Mouse (Mus musculus): Measurements from ENCODE around the gene Trpv3.

Trpv3 gene

GRCm38 (mm10) chr11:73267267-73267666, at the start of gene Trpv3:
Trpv3 (plus strand) TSS chr11:73267388.
- Histone ChIP-seq H3K9me3 (ENCODE audit: low read length) (no peaks in the 10 kb centered on the region), H3K27me3 (ENCODE audit: insufficient read depth, low read length) (peaks cover 13% of the 10 kb centered on the region), H3K4me1 (replicated peaks; ENCODE audit: low read depth, low read length) (peaks cover 13% of the 10 kb centered on the region; the same call in 1 of the 2 replicates), H3K36me3 (ENCODE audit: insufficient read depth, low read length) (no peaks in the 10 kb centered on the region), H3K4me3 (replicated peaks; ENCODE audit: low read length) (no peak within 1 kb of the TSS)
- TF ChIP-seq POU5F1 (IDR thresholded peaks at IDR 0.05; ENCODE audit: borderline replicate concordance, low read length) (no peak), NANOG (IDR thresholded peaks at IDR 0.05; ENCODE audit: borderline replicate concordance, low read length) (no peak), CTCF (conservative IDR thresholded peaks at IDR 0.05; ENCODE audit: low read length) (no peak)

- Histone ChIP-seq H3K27me3 (ENCODE audit: insufficient read depth, low read length) (0 out of 2 replicates have a peak, but pooled peaks cover 2% of the 10 kb centered on the region), H3K4me3 (replicated peaks; ENCODE audit: low read length) (no peak overlapping the region), H3K9me3 (ENCODE audit: low read length) (no peaks in the 10 kb centered on the region), H3K36me3 (ENCODE audit: insufficient read depth, low read length) (no peaks in the 10 kb centered on the region), H3K4me1 (replicated peaks; ENCODE audit: low read depth, low read length) (peaks cover 7% of the 10 kb centered on the region)
- TF ChIP-seq CTCF (conservative IDR thresholded peaks at IDR 0.05; ENCODE audit: low read length) (peak; percentile 50), NANOG (IDR thresholded peaks at IDR 0.05; ENCODE audit: borderline replicate concordance, low read length) (no peak), POU5F1 (IDR thresholded peaks at IDR 0.05; ENCODE audit: borderline replicate concordance, low read length) (no peak)
Observed at GRCm38 (mm10) chr11:73219671-73220070, 47.5 kb upstream of the Trpv3 start.

GRCm38 (mm10) chr11:73220651-73221050, 46.5 kb upstream of the Trpv3 start:
- H3K27me3 ChIP-seq (ENCODE audit: insufficient read depth, low read length), result 0 out of 2 replicates have a peak, but pooled peaks cover 2% of the 10 kb centered on the region
- TF ChIP-seq POU5F1 (IDR thresholded peaks at IDR 0.05; ENCODE audit: borderline replicate concordance, low read length) (no peak), NANOG (IDR thresholded peaks at IDR 0.05; ENCODE audit: borderline replicate concordance, low read length) (no peak), CTCF (conservative IDR thresholded peaks at IDR 0.05; ENCODE audit: low read length) (no peak)
- H3K9me3 ChIP-seq (ENCODE audit: low read length), result no peaks in the 10 kb centered on the region
- H3K36me3 ChIP-seq (ENCODE audit: insufficient read depth, low read length), result no peaks in the 10 kb centered on the region
- H3K4me1 ChIP-seq (replicated peaks; ENCODE audit: low read depth, low read length), result peaks cover 7% of the 10 kb centered on the region
- no peak overlapping the region for H3K4me3 ChIP-seq (replicated peaks; ENCODE audit: low read length)

GRCm38 (mm10) chr11:73222846-73223245, 44.3 kb upstream of the Trpv3 start:
- TF ChIP-seq CTCF (conservative IDR thresholded peaks at IDR 0.05; ENCODE audit: low read length), result no peak
- no peak for TF ChIP-seq NANOG (IDR thresholded peaks at IDR 0.05; ENCODE audit: borderline replicate concordance, low read length)
- Histone ChIP-seq H3K27me3 (ENCODE audit: insufficient read depth, low read length) (peaks cover 9% of the 10 kb centered on the region; the same call in 1 of the 2 replicates), H3K4me1 (replicated peaks; ENCODE audit: low read depth, low read length) (peaks cover 7% of the 10 kb centered on the region), H3K4me3 (replicated peaks; ENCODE audit: low read length) (no peak overlapping the region), H3K36me3 (ENCODE audit: insufficient read depth, low read length) (no peaks in the 10 kb centered on the region), H3K9me3 (ENCODE audit: low read length) (no peaks in the 10 kb centered on the region)

GRCm38 (mm10) chr11:73223966-73224365, 43.2 kb upstream of the Trpv3 start:
- H3K9me3 ChIP-seq (ENCODE audit: low read length), result no peaks in the 10 kb centered on the region
- no peak overlapping the region for H3K4me3 ChIP-seq (replicated peaks; ENCODE audit: low read length)
- peaks cover 13% of the 10 kb centered on the region; the same call in 1 of the 2 replicates for H3K27me3 ChIP-seq (ENCODE audit: insufficient read depth, low read length)
- peak; percentile 13; the same call in 1 of the 2 replicates for TF ChIP-seq CTCF (conservative IDR thresholded peaks at IDR 0.05; ENCODE audit: low read length)
- no peak for TF ChIP-seq POU5F1 (IDR thresholded peaks at IDR 0.05; ENCODE audit: borderline replicate concordance, low read length)
- TF ChIP-seq NANOG (IDR thresholded peaks at IDR 0.05; ENCODE audit: borderline replicate concordance, low read length), result no peak
- no peaks in the 10 kb centered on the region for H3K36me3 ChIP-seq (ENCODE audit: insufficient read depth, low read length)
- H3K4me1 ChIP-seq (replicated peaks; ENCODE audit: low read depth, low read length), result peaks cover 7% of the 10 kb centered on the region

GRCm38 (mm10) chr11:73225856-73226255, 41.3 kb upstream of the Trpv3 start:
- no peak overlapping the region for H3K4me3 ChIP-seq (replicated peaks; ENCODE audit: low read length)
- H3K27me3 ChIP-seq (ENCODE audit: insufficient read depth, low read length), result peaks cover 13% of the 10 kb centered on the region; the same call in 1 of the 2 replicates
- no peaks in the 10 kb centered on the region for H3K36me3 ChIP-seq (ENCODE audit: insufficient read depth, low read length)
- H3K4me1 ChIP-seq (replicated peaks; ENCODE audit: low read depth, low read length), result peaks cover 7% of the 10 kb centered on the region
- H3K9me3 ChIP-seq (ENCODE audit: low read length), result no peaks in the 10 kb centered on the region
- TF ChIP-seq NANOG (IDR thresholded peaks at IDR 0.05; ENCODE audit: borderline replicate concordance, low read length) (no peak), POU5F1 (IDR thresholded peaks at IDR 0.05; ENCODE audit: borderline replicate concordance, low read length) (no peak), CTCF (conservative IDR thresholded peaks at IDR 0.05; ENCODE audit: low read length) (no peak)

- H3K27me3 ChIP-seq (ENCODE audit: insufficient read depth, low read length), result peaks cover 13% of the 10 kb centered on the region; the same call in 1 of the 2 replicates
- H3K9me3 ChIP-seq (ENCODE audit: low read length), result no peaks in the 10 kb centered on the region
- H3K36me3 ChIP-seq (ENCODE audit: insufficient read depth, low read length), result no peaks in the 10 kb centered on the region
- H3K4me3 ChIP-seq (replicated peaks; ENCODE audit: low read length), result no peak overlapping the region
- no peak for TF ChIP-seq POU5F1 (IDR thresholded peaks at IDR 0.05; ENCODE audit: borderline replicate concordance, low read length)
- no peak for TF ChIP-seq CTCF (conservative IDR thresholded peaks at IDR 0.05; ENCODE audit: low read length)
- TF ChIP-seq NANOG (IDR thresholded peaks at IDR 0.05; ENCODE audit: borderline replicate concordance, low read length), result no peak
- H3K4me1 ChIP-seq (replicated peaks; ENCODE audit: low read depth, low read length), result no peaks in the 10 kb centered on the region
Observed at GRCm38 (mm10) chr11:73228881-73229280, 38.3 kb upstream of the Trpv3 start.

- Histone ChIP-seq H3K36me3 (ENCODE audit: insufficient read depth, low read length) (no peaks in the 10 kb centered on the region), H3K27me3 (ENCODE audit: insufficient read depth, low read length) (peaks cover 13% of the 10 kb centered on the region; the same call in 1 of the 2 replicates), H3K9me3 (ENCODE audit: low read length) (no peaks in the 10 kb centered on the region), H3K4me3 (replicated peaks; ENCODE audit: low read length) (no peak overlapping the region), H3K4me1 (replicated peaks; ENCODE audit: low read depth, low read length) (no peaks in the 10 kb centered on the region)
- TF ChIP-seq CTCF (conservative IDR thresholded peaks at IDR 0.05; ENCODE audit: low read length) (no peak), POU5F1 (IDR thresholded peaks at IDR 0.05; ENCODE audit: borderline replicate concordance, low read length) (no peak), NANOG (IDR thresholded peaks at IDR 0.05; ENCODE audit: borderline replicate concordance, low read length) (no peak)
Observed at GRCm38 (mm10) chr11:73230081-73230480, 37.1 kb upstream of the Trpv3 start.

GRCm38 (mm10) chr11:73232513-73232912, 34.7 kb upstream of the Trpv3 start:
- H3K9me3 ChIP-seq (ENCODE audit: low read length), result no peaks in the 10 kb centered on the region
- H3K27me3 ChIP-seq (ENCODE audit: insufficient read depth, low read length), result peaks cover 6% of the 10 kb centered on the region; the same call in 1 of the 2 replicates
- no peaks in the 10 kb centered on the region for H3K36me3 ChIP-seq (ENCODE audit: insufficient read depth, low read length)
- no peak overlapping the region for H3K4me3 ChIP-seq (replicated peaks; ENCODE audit: low read length)
- TF ChIP-seq CTCF (conservative IDR thresholded peaks at IDR 0.05; ENCODE audit: low read length) (no peak), NANOG (IDR thresholded peaks at IDR 0.05; ENCODE audit: borderline replicate concordance, low read length) (no peak), POU5F1 (IDR thresholded peaks at IDR 0.05; ENCODE audit: borderline replicate concordance, low read length) (no peak)
- no peaks in the 10 kb centered on the region for H3K4me1 ChIP-seq (replicated peaks; ENCODE audit: low read depth, low read length)

Measured in E14TG2a.4 (cell line).